Mouse (Mus musculus) MEL (cell line): Measurements from ENCODE around the gene Olfr74. TPM values are rescaled to one million over a fixed set of nuclear protein-coding genes. Genes with fewer than 3 reads are reported as not detected.

Experiments used
- DNase-seq: peaks from one replicate; pipeline ENCODE4 v3.0.0; 2011; ENCODE audit warnings: low read depth, low spot score
- H3K27ac ChIP-seq: 2 replicates; pipeline ENCODE4 v1.5.1; 2012; ENCODE audit warnings: low read depth, mild to moderate bottlenecking, control low read depth, low read length, moderate library complexity; ENCODE audit not compliant: control insufficient read depth
- H3K27me3 ChIP-seq, 2 experiments: fragments of 150-350 bp in 1 of 2; sonication (generic) in 1 of 2; 2 replicates each; pipeline ENCODE4 v1.6.1; 2012; ENCODE audit warnings: low read length in 2 of 2, mild to moderate bottlenecking in 2 of 2, improper control_type of control experiment in 1 of 2, moderate library complexity in 1 of 2; ENCODE audit not compliant: insufficient read depth in 2 of 2, control insufficient read depth in 1 of 2
- H3K36me3 ChIP-seq, 2 experiments: 2 replicates each; pipeline ENCODE4 v1.6.1; 2012 to 2014; ENCODE audit warnings: low read length in 2 of 2, improper control_type of control experiment in 1 of 2, inconsistent platforms in 1 of 2, mild to moderate bottlenecking in 1 of 2; ENCODE audit not compliant: insufficient read depth in 2 of 2, control insufficient read depth in 1 of 2
- H3K4me1 ChIP-seq, 2 experiments: fragments of 150-350 bp in 1 of 2; sonication (generic) in 1 of 2; 2 replicates each; pipeline ENCODE4 v1.6.1; 2012; ENCODE audit warnings: low read length in 2 of 2, improper control_type of control experiment in 1 of 2, mild to moderate bottlenecking in 1 of 2; ENCODE audit not compliant: insufficient read depth in 2 of 2, control insufficient read depth in 1 of 2
- H3K4me3 ChIP-seq, 2 experiments: fragments of 150-350 bp in 1 of 2; sonication (generic) in 1 of 2; 2 replicates each; pipeline ENCODE4 v1.5.1; 2012; ENCODE audit warnings: low read depth in 2 of 2, low read length in 2 of 2, mild to moderate bottlenecking in 2 of 2, moderate library complexity in 2 of 2, control low read depth in 1 of 2, improper control_type of control experiment in 1 of 2; ENCODE audit not compliant: control insufficient read depth in 1 of 2, insufficient read depth in 1 of 2
- H3K79me2 ChIP-seq: 2 replicates; pipeline ENCODE4 v1.6.1; 2012; ENCODE audit warnings: mild to moderate bottlenecking, low read length, moderate library complexity; ENCODE audit not compliant: control insufficient read depth, poor library complexity, insufficient read depth
- H3K9ac ChIP-seq: 2 replicates; pipeline ENCODE4 v1.6.1; 2012; ENCODE audit warnings: low read depth, mild to moderate bottlenecking, control low read depth, low read length, moderate library complexity; ENCODE audit not compliant: control insufficient read depth, poor library complexity, severe bottlenecking
- H3K9me3 ChIP-seq: fragments of 150-350 bp; sonication (generic); replicated peaks from 2 replicates; pipeline ENCODE4 v1.6.1; 2012; ENCODE audit warnings: mild to moderate bottlenecking, low read length, improper control_type of control experiment, moderate library complexity; ENCODE audit not compliant: insufficient read depth
- BHLHE40 ChIP-seq: IDR thresholded peaks from 2 replicates; pipeline ENCODE4 v1.6.1; 2012; ENCODE audit warnings: low read depth, mild to moderate bottlenecking, inconsistent platforms, low read length, improper control_type of control experiment, borderline replicate concordance
- E2F4 ChIP-seq: IDR thresholded peaks from 2 replicates; pipeline ENCODE4 v1.6.1; 2011; ENCODE audit warnings: low read depth, low read length, improper control_type of control experiment, borderline replicate concordance
- ELF1 ChIP-seq: IDR thresholded peaks from 2 replicates; pipeline ENCODE4 v1.6.1; 2014; ENCODE audit warnings: low read depth, mild to moderate bottlenecking, inconsistent platforms, low read length, improper control_type of control experiment, moderate library complexity
- ETS1 ChIP-seq: IDR thresholded peaks from 2 replicates; pipeline ENCODE4 v1.6.1; 2012; ENCODE audit warnings: low read depth, mild to moderate bottlenecking, inconsistent platforms, low read length, improper control_type of control experiment, moderate library complexity
- GABPA ChIP-seq: IDR thresholded peaks from 2 replicates; pipeline ENCODE4 v1.6.1; 2012; ENCODE audit warnings: low read depth, mild to moderate bottlenecking, inconsistent platforms, low read length, improper control_type of control experiment, moderate library complexity
- GATA1 ChIP-seq: IDR thresholded peaks from 2 replicates; pipeline ENCODE4 v1.6.1; 2011; ENCODE audit warnings: low read depth, low read length, improper control_type of control experiment
- HCFC1 ChIP-seq: IDR thresholded peaks from 2 replicates; pipeline ENCODE4 v1.6.1; 2012; ENCODE audit warnings: low read depth, mild to moderate bottlenecking, inconsistent platforms, low read length, improper control_type of control experiment, moderate library complexity
- JUND ChIP-seq: IDR thresholded peaks from 2 replicates; pipeline ENCODE4 v1.6.1; 2011; ENCODE audit warnings: low read depth, mild to moderate bottlenecking, improper control_type of control experiment, low read length
- MAX ChIP-seq: IDR thresholded peaks from 2 replicates; pipeline ENCODE4 v1.6.1; 2011; ENCODE audit warnings: low read length, improper control_type of control experiment
- MAZ ChIP-seq: IDR thresholded peaks from 2 replicates; pipeline ENCODE4 v1.6.1; 2012; ENCODE audit warnings: low read depth, mild to moderate bottlenecking, inconsistent platforms, low read length, improper control_type of control experiment
- NELFE ChIP-seq: IDR thresholded peaks from 2 replicates; pipeline ENCODE4 v1.6.1; 2011; ENCODE audit warnings: low read depth, low read length, improper control_type of control experiment
- POLR2AphosphoS5 ChIP-seq: IDR thresholded peaks from 2 replicates; pipeline ENCODE4 v1.6.1; 2012; ENCODE audit warnings: low read depth, borderline replicate concordance, mild to moderate bottlenecking, inconsistent platforms, low read length, moderate library complexity, mixed read lengths
- RAD21 ChIP-seq: IDR thresholded peaks from 2 replicates; pipeline ENCODE4 v1.6.1; 2011; ENCODE audit warnings: mild to moderate bottlenecking, low read depth, low read length, improper control_type of control experiment
- RCOR1 ChIP-seq: IDR thresholded peaks from 2 replicates; pipeline ENCODE4 v1.6.1; 2012; ENCODE audit warnings: low read depth, mild to moderate bottlenecking, inconsistent platforms, low read length, improper control_type of control experiment
- SIN3A ChIP-seq: IDR thresholded peaks from 2 replicates; pipeline ENCODE4 v1.6.1; 2012; ENCODE audit warnings: low read length, improper control_type of control experiment, inconsistent platforms
- TBP ChIP-seq: IDR thresholded peaks from 2 replicates; pipeline ENCODE4 v1.8.0; 2011; ENCODE audit warnings: low read depth, low read length, improper control_type of control experiment
- TCF12 ChIP-seq: IDR thresholded peaks from 2 replicates; pipeline ENCODE4 v1.6.1; 2014; ENCODE audit warnings: low read depth, mild to moderate bottlenecking, inconsistent platforms, low read length, improper control_type of control experiment, moderate library complexity
- USF1 ChIP-seq: IDR thresholded peaks from 2 replicates; pipeline ENCODE4 v1.6.1; 2014; ENCODE audit warnings: low read depth, mild to moderate bottlenecking, inconsistent platforms, low read length, improper control_type of control experiment, moderate library complexity
- polyA plus RNA-seq, 2 experiments: library from polyadenylated mRNA; stranded (reverse) in 1 of 2; unstranded in 1 of 2; fragments of >175 nt in 1 of 2; fragments of >200 nt in 1 of 2; gene quantifications; 2 replicates each; pipeline versions ENCODE4 v1.2.1 to v1.2.4; 2012; ENCODE audit warnings: low replicate concordance in 2 of 2, low read depth in 1 of 2; ENCODE audit not compliant: insufficient read length in 2 of 2, insufficient read depth in 1 of 2, missing spikeins in 1 of 2
- total RNA-seq: library from RNA; depleted of rRNA; stranded (reverse); fragments of 300-350 nt; gene quantifications from 2 replicates; pipeline ENCODE4 v1.2.3, GENCODE M21; 2012

Gene Olfr74
- total and polyA plus RNA-seq, 3 experiments: not detected

DNA sequence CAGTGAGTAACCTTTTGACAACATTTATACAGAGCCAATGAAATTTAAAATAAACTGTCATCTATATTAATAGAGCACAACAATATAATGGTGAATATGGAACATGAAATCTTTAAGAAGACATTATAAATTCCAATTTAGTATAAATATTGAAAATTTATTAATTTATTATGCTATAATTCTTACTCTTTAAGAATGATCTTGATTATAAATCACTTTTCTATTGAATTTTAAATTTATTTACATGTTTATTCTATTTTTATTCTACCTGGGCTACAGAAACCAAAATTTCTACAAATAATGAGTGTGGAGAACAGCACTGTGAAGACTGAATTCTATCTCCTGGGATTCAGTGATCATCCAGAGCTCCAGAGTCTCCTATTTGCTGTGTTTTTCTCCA is 15.3 kb upstream of the Olfr74 start, which contains the start of gene Olfr1158:
TSS of gene Olfr1158 (plus strand) at position 301 of the 400 bp plus-strand sequence.
- no peaks in the 10 kb centered on the region for H3K4me1 ChIP-seq
- H3K79me2 ChIP-seq: no peaks in the 10 kb centered on the region
- no peaks in the 10 kb centered on the region for H3K27me3 ChIP-seq
- H3K9ac ChIP-seq: no peak within 1 kb of the TSS
- no peak for DNase-seq
- no peaks in the 10 kb centered on the region for H3K36me3 ChIP-seq
- TF ChIP-seq TBP: no peak
- no peak for TF ChIP-seq HCFC1
- no peak for TF ChIP-seq MAZ
- TF ChIP-seq RAD21: no peak
- no peak for TF ChIP-seq BHLHE40
- no peak for TF ChIP-seq POLR2AphosphoS5
- no peak for TF ChIP-seq SIN3A
- TF ChIP-seq ETS1: no peak
- no peak for TF ChIP-seq E2F4
- TF ChIP-seq TCF12: no peak
- TF ChIP-seq, all 39 proteins: peak for 0
- Histone ChIP-seq H3K4me3 (no peak within 1 kb of the TSS), H3K27ac (no peak within 1 kb of the TSS), H3K9me3 (no peaks in the 10 kb centered on the region)

DNA sequence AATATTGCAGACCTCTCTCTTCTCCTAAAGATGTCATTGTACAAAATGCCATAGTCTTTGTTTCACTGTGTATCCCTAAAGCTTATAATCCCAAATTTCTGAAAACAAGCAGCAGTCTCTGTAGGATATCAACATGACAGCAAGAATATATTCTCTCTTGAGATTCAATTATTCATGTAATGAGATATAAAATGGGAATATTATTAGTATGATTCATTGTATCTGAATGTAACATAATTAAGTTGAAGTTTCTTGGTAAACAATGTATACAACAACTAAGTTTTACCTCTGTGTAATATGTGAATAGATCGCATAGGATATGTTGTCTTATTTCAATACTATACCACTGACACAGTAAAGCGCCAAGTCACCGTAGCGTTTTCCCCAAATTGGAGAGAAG is 6.3 kb downstream of the Olfr74 start, which contains the start of gene Olfr1157:
TSS of gene Olfr1157 (minus strand) at position 101 of the 400 bp plus-strand sequence.
- Histone ChIP-seq H3K4me3 (no peak within 1 kb of the TSS), H3K27ac (no peak within 1 kb of the TSS), H3K79me2 (no peaks in the 10 kb centered on the region), H3K9ac (no peak within 1 kb of the TSS), H3K27me3 (no peaks in the 10 kb centered on the region), H3K9me3 (no peaks in the 10 kb centered on the region), H3K36me3 (no peaks in the 10 kb centered on the region), H3K4me1 (no peaks in the 10 kb centered on the region)
- no peak for DNase-seq
- no peak for TF ChIP-seq BHLHE40
- TF ChIP-seq MAX: no peak
- no peak for TF ChIP-seq MAZ
- no peak for TF ChIP-seq NELFE
- no peak for TF ChIP-seq JUND
- TF ChIP-seq ELF1: no peak
- no peak for TF ChIP-seq RCOR1
- no peak for TF ChIP-seq USF1
- TF ChIP-seq GABPA: no peak
- no peak for TF ChIP-seq GATA1
